Mouse (Mus musculus) bone marrow, adult 2 months (tissue): Measurements from ENCODE around the gene Dnlz. TPM values are rescaled to one million over a fixed set of nuclear protein-coding genes. Genes with fewer than 3 reads are reported as not detected.
"Not testable (repeated sequence)": the region's sequence is repeated elsewhere in the genome, so short reads cannot be mapped to it uniquely, and the experiment has no call there.

Experiments used
- H3K27ac ChIP-seq: fragments of 200-500 bp; 2 replicates; pipeline ENCODE4 v1.5.1; 2012; ENCODE audit warnings: low read depth, mild to moderate bottlenecking, control low read depth, inconsistent platforms, low read length; ENCODE audit not compliant: control insufficient read depth, poor library complexity, insufficient read depth
- H3K4me1 ChIP-seq: fragments of 200-500 bp; 2 replicates; pipeline ENCODE4 v1.6.1; 2011; ENCODE audit warnings: low read length; ENCODE audit not compliant: control insufficient read depth, insufficient read depth
- H3K4me3 ChIP-seq: fragments of 200-500 bp; replicated peaks from 2 replicates; pipeline ENCODE3; 2011; ENCODE audit warnings: mild to moderate bottlenecking, low read depth, low read length, control low read depth; ENCODE audit not compliant: control insufficient read depth
- CTCF ChIP-seq: fragments of 200-500 bp; IDR thresholded peaks from 2 replicates; pipeline ENCODE4 v1.5.1; 2011; ENCODE audit warnings: low read length, control low read depth; ENCODE audit not compliant: control insufficient read depth, insufficient read depth
- POLR2A ChIP-seq: fragments of 200-500 bp; IDR thresholded peaks from 2 replicates; pipeline ENCODE4 v1.6.1; 2011; ENCODE audit warnings: low read depth, mild to moderate bottlenecking, control low read depth, low read length, borderline replicate concordance; ENCODE audit not compliant: control insufficient read depth
- WGBS: fragments of 180-500 bp; shearing (Covaris S2); methylation state at CpG from one replicate; pipeline ENCODE4 v1.1.7; 2018; 5-methylcytosine and 5-hydroxymethylcytosine counted together
- polyA plus RNA-seq: library from polyadenylated mRNA; stranded (reverse); fragments of >200 nt; gene quantifications from 2 replicates; pipeline ENCODE4 v1.2.4, GENCODE M21; 2011; ENCODE audit warnings: low replicate concordance; ENCODE audit not compliant: missing spikeins, insufficient read depth, insufficient read length

Gene Dnlz
- polyA plus RNA-seq, 1 experiment, result 6.9 TPM

GRCm38 (mm10) chr2:26388682-26389153 is 36.8 kb upstream of the Dnlz start:
- peak overlapping the region; percentile 83 for H3K4me3 ChIP-seq
- H3K4me1 ChIP-seq, result no peaks in the 10 kb centered on the region; the same call in 1 of the 2 replicates
- WGBS, result under 1% methylated on average over 45 of the region's 45 CpGs
- TF ChIP-seq POLR2A (no peak), CTCF (no peak)
- H3K27ac ChIP-seq, result peak overlapping the region; percentile 82; the same call in 1 of the 2 replicates

GRCm38 (mm10) chr2:26387713-26388112 is 35.8 kb upstream of the Dnlz start:
- H3K27ac ChIP-seq, result no peak overlapping the region
- H3K4me1 ChIP-seq, result no peaks in the 10 kb centered on the region; the same call in 1 of the 2 replicates
- TF ChIP-seq POLR2A (no peak), CTCF (no peak)
- WGBS, result 83% methylated on average over 3 of the region's 3 CpGs
- H3K4me3 ChIP-seq, result peak overlapping the region; percentile 1

- not testable (repeated sequence) for H3K27ac ChIP-seq, H3K4me1 ChIP-seq
- peak overlapping the region; percentile 95 for H3K4me3 ChIP-seq
- WGBS, result 20% methylated on average over 6 of the region's 6 CpGs
These were observed 29.0 kb upstream of the Dnlz start for GRCm38 (mm10) chr2:26380871-26381270.

GRCm38 (mm10) chr2:26380131-26380771 is 28.3 kb upstream of the Dnlz start, which contains the start of gene Snapc4:
TSS of gene Snapc4 (minus strand) at chr2:26380653.
- no peak within 1 kb of the TSS for H3K27ac ChIP-seq
- under 1% methylated on average over 38 of the region's 38 CpGs for WGBS
- TF ChIP-seq POLR2A (peak; percentile 37; the same call in 1 of the 2 replicates), CTCF (no peak)
- peak within 1 kb of the TSS; percentile 95 for H3K4me3 ChIP-seq
- H3K4me1 ChIP-seq, result no peaks in the 10 kb centered on the region

GRCm38 (mm10) chr2:26372396-26372795 is 20.5 kb upstream of the Dnlz start:
- TF ChIP-seq CTCF (no peak), POLR2A (no peak)
- H3K4me3 ChIP-seq, result no peak overlapping the region
- H3K4me1 ChIP-seq, result no peaks in the 10 kb centered on the region
- no peak overlapping the region for H3K27ac ChIP-seq
- WGBS, result 84% methylated on average over 8 of the region's 8 CpGs

- H3K4me3 ChIP-seq, result no peak overlapping the region
- H3K27ac ChIP-seq, result no peak overlapping the region
- no peaks in the 10 kb centered on the region for H3K4me1 ChIP-seq
- WGBS, result 72% methylated on average over 1 of the region's 1 CpGs
- TF ChIP-seq CTCF (no peak), POLR2A (no peak)
These were observed 16.7 kb upstream of the Dnlz start for GRCm38 (mm10) chr2:26368572-26368971.

GRCm38 (mm10) chr2:26367911-26368310 is 16.0 kb upstream of the Dnlz start:
- 90% methylated on average over 6 of the region's 6 CpGs for WGBS
- Histone ChIP-seq H3K4me1 (no peaks in the 10 kb centered on the region), H3K27ac (no peak overlapping the region), H3K4me3 (no peak overlapping the region)
- no peak for TF ChIP-seq POLR2A
- no peak for TF ChIP-seq CTCF

GRCm38 (mm10) chr2:26364738-26365465 is 13.0 kb upstream of the Dnlz start:
- Histone ChIP-seq H3K4me3 (no peak overlapping the region), H3K27ac (no peak overlapping the region), H3K4me1 (no peaks in the 10 kb centered on the region)
- WGBS, result 80% methylated on average over 10 of the region's 10 CpGs
- no peak for TF ChIP-seq CTCF
- no peak for TF ChIP-seq POLR2A
